Mouse (Mus musculus) spleen, embryonic (tissue): ENCODE results near the gene Zdhhc14.

ENCODE experiments used
- CTCF ChIA-PET: fragments of 350-600 bp; sonication (Branson Sonifier 250); formaldehyde crosslinking; loops from one replicate; lab custom pipeline; 2022; lab: Charles Lee

Zdhhc14 gene

GRCm38 (mm10) chr17:5551136-5551535 is 58.8 kb downstream of the Zdhhc14 start:
- CTCF ChIA-PET = no interaction called here

GRCm38 (mm10) chr17:5552036-5552760 is 59.8 kb downstream of the Zdhhc14 start:
- CTCF ChIA-PET = no interaction called here

DNA sequence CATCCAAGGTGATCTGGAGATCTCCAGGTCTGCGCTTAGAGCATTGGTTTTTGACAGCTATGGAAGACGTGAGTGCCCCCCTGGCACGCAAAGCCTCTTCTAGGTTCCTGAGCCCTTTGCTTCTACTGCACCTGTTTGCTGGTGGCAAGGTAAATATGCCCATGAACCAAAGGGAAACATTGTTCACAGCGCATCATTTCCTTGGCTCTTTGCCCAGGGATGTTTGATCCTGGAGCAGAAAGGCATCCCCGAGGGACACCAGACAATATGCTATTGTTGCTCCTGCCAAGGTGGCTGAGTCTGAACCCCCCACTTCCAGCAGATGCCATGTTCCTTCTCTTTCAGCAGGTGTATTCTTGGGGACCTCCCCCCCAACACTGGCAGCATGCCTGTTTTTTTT is 61.2 kb downstream of the Zdhhc14 start:
- CTCF ChIA-PET = interaction anchor here (0.5 to 0.9 kb wide), 2 partner anchors 101 to 251 kb away, joined by 6 to 18 read pairs; no protein-coding TSS in a partner anchor

- CTCF ChIA-PET = interaction anchor here (0.7 kb wide), 1 partner anchor 1970 kb away, joined by 7 read pairs; no protein-coding TSS in a partner anchor
Measured at GRCm38 (mm10) chr17:5554573-5554972, 62.2 kb downstream of the Zdhhc14 start.

DNA sequence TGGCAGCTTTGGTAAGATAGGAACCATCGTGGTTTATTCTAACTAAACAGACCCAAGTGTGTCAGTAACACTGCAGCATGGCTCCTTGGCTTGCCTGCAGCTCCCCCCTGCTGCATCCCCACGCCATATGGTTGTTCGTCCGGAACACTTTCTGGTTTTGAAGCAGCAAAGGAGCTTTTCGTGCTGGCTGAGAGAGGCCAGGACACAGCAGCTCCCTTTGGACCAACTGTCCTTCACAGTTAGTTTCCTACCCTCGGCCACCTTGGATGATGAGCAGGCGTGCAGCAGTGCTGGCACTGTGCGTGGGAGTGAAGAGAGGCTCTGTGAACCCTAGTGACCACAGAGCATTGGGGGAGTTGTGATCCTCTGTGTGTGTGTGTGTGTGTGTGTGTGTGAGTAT is 64.2 kb downstream of the Zdhhc14 start:
- CTCF ChIA-PET = interaction anchor here (0.6 kb wide), 1 partner anchor 21 kb away, joined by 3 read pairs; no protein-coding TSS in a partner anchor

- CTCF ChIA-PET = no interaction called here
Measured at GRCm38 (mm10) chr17:5560212-5560611, 67.9 kb downstream of the Zdhhc14 start.

DNA sequence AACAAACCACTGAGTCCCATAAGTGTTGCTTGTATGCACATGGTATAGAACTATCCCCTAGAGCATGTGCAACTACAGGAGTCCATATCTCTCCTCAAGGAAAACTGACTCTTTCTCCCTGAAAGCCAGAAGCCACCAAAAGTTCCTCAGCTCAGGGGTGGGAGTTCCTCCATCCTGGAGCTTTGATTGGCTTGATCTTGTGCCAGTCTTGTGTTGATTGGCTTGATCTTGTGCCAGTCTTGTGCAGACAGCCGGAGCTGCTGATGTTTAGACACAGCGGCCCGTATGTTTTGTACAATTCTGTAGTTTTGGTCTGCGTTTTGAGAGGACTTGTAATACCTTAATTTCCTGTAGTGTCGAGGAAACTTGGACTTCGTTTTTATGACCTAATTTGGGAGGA is 70.8 kb downstream of the Zdhhc14 start:
- CTCF ChIA-PET = interaction anchor here (0.6 kb wide), 1 partner anchor 395 kb away, joined by 6 read pairs; no protein-coding TSS in a partner anchor

DNA sequence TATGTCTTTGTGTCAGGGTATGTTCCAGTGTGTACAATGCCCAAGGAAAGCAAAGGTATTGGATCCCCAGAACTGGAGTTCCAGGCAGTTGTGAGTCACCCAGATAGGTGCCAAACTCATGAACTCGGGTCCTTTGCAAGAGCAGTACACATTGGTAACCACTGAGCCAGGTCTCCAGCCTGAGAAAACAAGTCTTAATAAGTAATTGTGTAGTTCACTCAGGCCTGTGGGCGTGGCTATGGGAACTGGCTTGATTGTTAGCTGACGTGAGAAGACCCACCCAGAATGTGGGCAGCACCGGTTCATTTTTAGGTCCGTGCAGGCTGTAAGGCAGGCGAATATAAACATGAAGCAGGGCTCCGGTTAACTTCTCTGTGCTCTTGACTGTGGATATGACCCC is 73.6 kb downstream of the Zdhhc14 start:
- CTCF ChIA-PET = no interaction called here

DNA sequence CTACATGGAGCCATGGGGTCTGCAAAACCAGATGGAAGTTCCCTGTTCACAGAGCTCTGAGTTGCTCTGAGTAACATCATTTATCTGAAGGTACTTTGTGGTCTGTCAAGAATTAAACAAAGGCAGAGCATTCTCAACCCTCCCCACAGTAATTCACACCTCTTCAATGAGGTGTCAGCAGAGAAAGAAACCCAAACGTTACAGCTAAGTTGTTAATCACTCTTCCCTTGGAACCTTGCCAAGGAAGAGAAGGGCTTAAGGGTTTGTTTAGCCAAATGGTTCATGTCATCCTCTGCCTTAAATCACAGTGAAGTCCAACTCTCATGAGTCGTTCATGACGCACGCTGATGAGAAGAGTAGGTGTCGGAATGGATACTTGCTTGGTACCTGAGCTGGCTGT is 75.6 kb downstream of the Zdhhc14 start:
- CTCF ChIA-PET = no interaction called here

GRCm38 (mm10) chr17:5569131-5570030 is 77.0 kb downstream of the Zdhhc14 start:
- CTCF ChIA-PET = interaction anchor here (0.6 kb wide), 1 partner anchor 1651 kb away, joined by 3 read pairs; no protein-coding TSS in a partner anchor

DNA sequence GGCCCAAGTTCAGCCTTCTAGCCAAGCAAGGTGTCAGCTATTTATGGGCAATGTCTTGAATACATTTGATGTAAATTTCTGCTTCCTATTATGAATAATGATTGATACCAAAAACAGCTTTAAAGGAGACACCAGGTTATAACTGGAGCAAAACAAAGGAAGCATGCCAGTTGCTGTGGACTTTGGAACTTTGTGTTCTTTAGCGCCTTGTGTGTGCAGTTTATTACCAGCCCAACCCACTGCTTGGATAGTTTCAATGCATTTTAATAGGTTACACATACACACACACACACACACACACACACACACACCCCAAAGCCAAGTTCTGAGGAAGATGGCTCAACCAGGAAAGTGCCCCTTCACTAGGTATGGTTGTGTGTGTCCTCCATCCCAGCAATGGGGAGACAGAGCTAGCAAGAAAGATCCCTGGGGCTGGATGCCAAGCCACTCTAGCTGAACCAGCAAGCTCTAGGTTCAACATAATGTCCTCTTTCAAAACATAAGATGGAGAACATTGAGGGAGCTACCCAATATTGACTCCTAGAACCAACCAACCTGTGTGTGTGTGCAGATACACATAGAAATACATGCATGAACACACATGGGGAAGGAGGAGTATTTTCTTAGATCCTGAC is 79.9 kb downstream of the Zdhhc14 start:
- CTCF ChIA-PET = no interaction called here

- CTCF ChIA-PET = no interaction called here
Measured at GRCm38 (mm10) chr17:5572745-5573420, 80.5 kb downstream of the Zdhhc14 start.

DNA sequence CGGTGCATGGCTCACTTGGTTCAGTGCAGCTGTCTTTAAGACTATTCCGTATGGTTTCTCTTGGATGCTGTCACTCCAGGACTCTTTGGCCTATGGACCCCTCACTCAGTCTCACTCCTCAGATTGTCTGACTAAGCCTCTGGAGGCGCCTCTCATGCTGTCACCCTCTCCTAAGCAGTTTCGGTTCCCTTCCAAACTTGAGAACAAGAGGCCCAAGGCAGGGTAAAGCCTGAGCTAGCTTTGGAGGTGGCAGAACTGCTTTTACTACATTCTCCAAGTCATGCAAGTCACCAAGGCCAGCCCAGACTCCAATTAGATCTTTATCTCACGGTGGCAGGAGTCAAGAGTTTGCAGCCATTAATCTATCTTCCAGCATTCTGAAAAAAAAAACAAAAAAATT is 82.3 kb downstream of the Zdhhc14 start:
- CTCF ChIA-PET = no interaction called here

- CTCF ChIA-PET = no interaction called here
Measured at GRCm38 (mm10) chr17:5575518-5575917, 83.2 kb downstream of the Zdhhc14 start.

- CTCF ChIA-PET = no interaction called here
Measured at GRCm38 (mm10) chr17:5582232-5582631, 89.9 kb downstream of the Zdhhc14 start.

- CTCF ChIA-PET = no interaction called here
Measured at GRCm38 (mm10) chr17:5582937-5583336, 90.6 kb downstream of the Zdhhc14 start.

DNA sequence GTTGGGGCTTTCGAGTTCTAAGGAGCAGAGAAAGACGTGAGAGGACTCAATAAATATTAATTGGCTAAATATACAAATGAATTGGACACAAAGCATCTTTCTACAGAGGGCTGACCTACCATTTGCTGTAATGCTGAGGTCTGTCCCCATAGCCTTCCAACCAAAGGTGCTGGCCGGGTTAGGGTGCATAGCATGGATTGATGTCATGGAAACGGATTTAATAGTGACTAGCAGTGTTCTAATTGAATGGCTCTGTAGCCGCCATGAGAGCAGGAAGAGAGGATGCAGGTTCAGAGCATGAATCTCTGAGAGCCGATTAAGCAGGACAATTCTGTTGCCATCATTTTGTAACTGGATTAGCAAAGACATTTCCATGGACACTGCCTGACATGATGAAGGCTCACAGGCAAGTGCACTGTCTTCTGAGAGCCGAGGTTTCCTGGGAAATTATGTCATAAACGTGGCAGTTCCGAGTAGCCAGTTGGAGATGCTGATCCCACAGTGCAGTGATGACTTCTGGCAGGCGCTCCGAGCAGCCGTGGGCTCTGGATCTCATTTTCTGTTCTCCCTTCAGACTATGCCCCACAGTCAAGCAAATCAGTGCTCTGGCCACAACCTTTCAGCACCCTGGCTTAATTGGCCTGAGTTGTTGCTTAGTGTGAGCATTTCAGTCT is 91.3 kb downstream of the Zdhhc14 start:
- CTCF ChIA-PET = no interaction called here

DNA sequence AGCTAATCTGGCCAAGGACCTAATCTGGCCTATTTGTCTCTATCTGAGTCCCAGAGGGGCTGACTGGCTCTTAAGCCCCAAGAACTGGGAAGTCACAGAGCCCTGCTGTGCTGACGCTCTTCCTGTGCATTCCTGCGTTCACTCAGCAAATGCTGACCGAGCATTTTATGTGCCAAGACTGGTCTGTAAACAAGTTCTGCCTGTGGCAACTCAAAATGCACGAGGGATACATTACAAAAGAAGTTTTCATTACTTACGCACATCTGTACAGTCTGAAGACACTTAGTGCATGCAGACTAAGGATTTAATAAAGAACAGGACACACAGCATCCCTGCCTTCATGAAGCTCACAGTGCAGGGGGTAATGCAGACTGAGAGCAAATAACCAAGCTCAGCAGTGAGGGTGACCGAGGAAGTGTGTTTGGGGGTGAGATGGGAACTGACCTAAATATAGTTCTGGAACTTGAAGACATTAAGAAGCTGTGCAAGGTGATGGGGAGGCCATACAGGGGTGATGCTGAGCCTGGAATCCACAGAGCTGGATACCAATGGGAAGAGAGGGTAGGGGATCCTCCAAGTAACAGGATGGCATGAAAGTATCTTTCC is 99.3 kb downstream of the Zdhhc14 start:
- CTCF ChIA-PET = no interaction called here

- CTCF ChIA-PET = no interaction called here
Measured at GRCm38 (mm10) chr17:5593071-5593470, 100.7 kb downstream of the Zdhhc14 start.

DNA sequence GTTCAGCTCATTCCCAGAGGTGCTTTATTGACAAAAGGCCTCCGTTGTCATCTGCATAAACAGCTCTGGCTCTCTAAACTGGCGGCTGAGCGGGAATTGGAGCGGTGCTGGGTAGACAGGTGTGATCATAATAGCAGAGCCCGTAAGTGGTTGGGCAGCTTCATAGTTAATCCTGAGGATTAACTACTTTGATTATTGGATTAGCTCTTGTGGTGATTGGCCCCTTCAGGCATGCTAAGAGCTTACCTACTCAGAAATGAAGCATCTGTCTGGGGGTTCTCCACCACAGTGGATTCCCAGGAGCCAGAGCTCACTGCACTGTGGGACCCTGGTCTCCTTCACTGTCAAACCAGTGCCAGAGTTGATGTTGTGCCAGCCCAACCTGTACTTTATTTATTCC is 102.7 kb downstream of the Zdhhc14 start:
- CTCF ChIA-PET = no interaction called here
